Mouse (Mus musculus) forebrain, embryonic 13.5 days (tissue): ENCODE data around the gene Irf2bp2. TPM values are rescaled to one million over a fixed set of nuclear protein-coding genes. Genes with fewer than 3 reads are reported as not detected.

Source experiments
- ATAC-seq: fragments of 200-750 bp; cut with Nextera tagmentation; 2 replicates; pipeline ENCODE4 v1.8.0; 2017
- H3K27ac ChIP-seq: fragments of 300-500 bp; sonication (generic); 2 replicates; pipeline ENCODE4 v1.5.1; 2015; ENCODE audit warnings: inconsistent platforms, mild to moderate bottlenecking, moderate library complexity
- H3K27me3 ChIP-seq: fragments of 300-500 bp; sonication (generic); 2 replicates; pipeline ENCODE4 v1.6.1; 2015; ENCODE audit warnings: mild to moderate bottlenecking, inconsistent platforms
- H3K36me3 ChIP-seq: fragments of 300-500 bp; sonication (generic); 2 replicates; pipeline ENCODE4 v1.6.1; 2015; ENCODE audit warnings: mild to moderate bottlenecking, inconsistent platforms; ENCODE audit not compliant: poor library complexity, severe bottlenecking
- H3K4me1 ChIP-seq: fragments of 300-500 bp; sonication (generic); 2 replicates; pipeline ENCODE4 v1.6.1; 2015; ENCODE audit warnings: inconsistent platforms
- H3K4me2 ChIP-seq: fragments of 300-500 bp; sonication (generic); 2 replicates; pipeline ENCODE4 v1.6.1; 2015; ENCODE audit warnings: inconsistent platforms, mild to moderate bottlenecking, moderate library complexity
- H3K4me3 ChIP-seq: fragments of 300-500 bp; sonication (generic); 2 replicates; pipeline ENCODE4 v1.5.1; 2015; ENCODE audit warnings: mild to moderate bottlenecking, inconsistent platforms
- H3K9ac ChIP-seq: fragments of 300-500 bp; sonication (generic); 2 replicates; pipeline ENCODE4 v1.6.1; 2015; ENCODE audit warnings: mild to moderate bottlenecking, inconsistent platforms
- H3K9me3 ChIP-seq: fragments of 300-500 bp; sonication (generic); replicated peaks from 2 replicates; pipeline ENCODE4 v1.6.1; 2016; ENCODE audit warnings: inconsistent platforms
- WGBS: fragments of 180-500 bp; shearing (Covaris S2); methylation state at CpG from one replicate; pipeline ENCODE4 v1.1.7; 2015; 5-methylcytosine and 5-hydroxymethylcytosine counted together
- polyA plus RNA-seq: library from polyadenylated mRNA; unstranded; fragments of >200 nt; fragmentation: Nextera tagmentation; extraction: Ambion mirVana; gene quantifications from 2 replicates; pipeline ENCODE4 v1.2.1, GENCODE M21; 2015

Irf2bp2 gene
- 8.1 and 8.3 TPM in 2 replicates for polyA plus RNA-seq

DNA sequence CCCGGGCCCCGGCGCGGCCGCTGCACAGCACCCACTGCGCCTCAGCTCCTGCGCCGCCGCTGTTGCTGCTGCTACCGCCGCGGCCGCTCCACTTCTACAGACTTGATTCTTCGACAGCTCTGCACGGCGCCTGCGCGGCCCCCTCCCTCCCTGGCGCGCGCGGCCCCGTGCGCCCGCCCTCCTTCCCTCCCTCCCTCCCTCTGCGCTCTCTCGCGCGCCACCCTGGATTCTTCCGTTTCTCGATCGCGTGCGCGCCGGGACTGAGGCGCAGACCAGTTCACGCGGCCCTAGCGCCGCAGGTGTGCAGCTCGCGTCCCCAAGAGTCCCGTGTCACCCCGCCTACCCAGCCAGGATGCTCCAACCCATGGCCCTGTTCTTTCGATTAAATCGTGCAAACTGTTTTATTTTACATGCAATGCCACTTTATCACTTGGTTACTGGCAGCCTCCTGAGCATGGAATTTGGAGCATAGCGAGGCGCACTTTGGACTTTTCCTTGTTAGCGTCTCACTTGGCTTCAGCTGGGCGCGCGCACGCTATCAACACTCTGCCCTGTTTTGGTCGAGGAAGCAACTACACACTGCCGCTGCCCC is at the start of gene Irf2bp2:
Gene Irf2bp2 (minus strand): TSS at position 98 of the 592 bp plus-strand sequence.
- peak; percentile 70 for ATAC-seq
- WGBS: under 1% methylated on average over 42 of the region's 56 CpGs

DNA sequence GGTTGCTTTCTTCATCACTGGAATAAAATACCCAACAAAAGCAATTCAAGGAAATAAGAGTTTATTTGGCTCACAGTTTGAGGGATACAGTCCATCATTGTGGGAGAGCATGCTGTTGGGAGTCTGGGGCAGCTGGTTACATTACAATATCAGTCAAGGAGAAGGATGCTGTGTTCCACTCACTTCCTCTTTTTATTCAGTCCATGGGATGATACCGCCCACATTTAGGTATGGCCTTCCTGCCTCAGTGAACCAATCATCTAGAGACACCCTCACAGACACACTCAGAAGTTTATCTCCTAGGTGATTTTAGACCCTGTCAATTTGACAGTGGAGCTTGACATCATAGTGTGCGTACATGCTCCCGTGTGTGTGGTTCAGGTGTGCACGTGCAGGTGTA is 48.9 kb upstream of the Irf2bp2 start:
- WGBS: 95% methylated on average over 4 of the region's 4 CpGs
- no peak overlapping the region for H3K27ac ChIP-seq

More for the DNA sequence above, at the start of gene Irf2bp2:
- Histone ChIP-seq H3K27ac (peak within 1 kb of the TSS; percentile 99), H3K9me3 (no peaks in the 10 kb centered on the region), H3K9ac (peak within 1 kb of the TSS; percentile 100), H3K36me3 (peaks cover 10% of the 10 kb centered on the region), H3K4me1 (peaks cover 61% of the 10 kb centered on the region), H3K27me3 (no peaks in the 10 kb centered on the region), H3K4me2 (peak within 1 kb of the TSS; percentile 100), H3K4me3 (peak within 1 kb of the TSS; percentile 73)

DNA sequence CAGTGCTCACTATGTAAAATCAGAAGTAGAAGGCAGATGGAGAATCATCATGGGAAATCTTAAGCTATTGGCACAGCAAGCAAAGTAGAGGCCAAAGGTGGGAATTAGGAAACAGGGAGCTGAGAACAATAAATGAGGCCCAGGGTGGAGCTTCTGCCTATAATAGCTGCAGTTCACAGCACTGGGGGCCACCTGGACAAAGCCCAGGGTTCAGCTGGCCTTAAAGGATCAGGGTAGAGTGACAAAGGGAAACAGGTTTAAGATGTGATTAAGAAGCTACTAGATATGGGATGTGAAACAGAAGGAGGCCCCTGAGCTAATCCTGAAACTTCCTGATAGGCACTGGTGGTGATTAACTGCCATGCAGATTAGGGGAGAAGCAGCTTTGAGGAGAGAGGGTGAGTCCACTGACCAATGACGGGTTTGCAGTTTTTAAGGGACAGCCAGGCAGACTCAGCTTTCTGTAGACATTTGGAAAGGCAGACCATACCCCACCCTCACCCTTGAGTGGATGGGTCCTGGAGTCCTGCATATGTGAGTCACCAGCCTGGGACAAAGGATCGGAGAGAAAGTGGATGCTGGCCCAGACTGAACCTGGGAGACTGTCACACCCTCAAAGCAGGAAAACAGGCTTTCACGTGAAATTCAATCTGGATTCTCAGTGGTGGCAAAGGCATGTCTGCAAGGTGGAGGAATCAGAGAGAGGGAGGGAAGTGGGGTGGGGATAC is 47.9 kb upstream of the Irf2bp2 start:
- H3K36me3 ChIP-seq: no peaks in the 10 kb centered on the region
- ATAC-seq: no peak
- H3K4me3 ChIP-seq: no peak overlapping the region
- no peaks in the 10 kb centered on the region for H3K27me3 ChIP-seq
- no peak overlapping the region for H3K9ac ChIP-seq
- H3K4me1 ChIP-seq: no peaks in the 10 kb centered on the region
- no peak overlapping the region for H3K4me2 ChIP-seq
- H3K27ac ChIP-seq: no peak overlapping the region
- H3K9me3 ChIP-seq: 0 out of 2 replicates have a peak, but pooled peaks cover 3% of the 10 kb centered on the region
- 71% methylated on average over 3 of the region's 3 CpGs for WGBS

More for the DNA sequence above, 48.9 kb upstream of the Irf2bp2 start:
- no peak overlapping the region for H3K9ac ChIP-seq
- 0 out of 2 replicates have a peak, but pooled peaks cover 3% of the 10 kb centered on the region for H3K9me3 ChIP-seq
- H3K36me3 ChIP-seq: no peaks in the 10 kb centered on the region
- no peak overlapping the region for H3K4me3 ChIP-seq
- no peaks in the 10 kb centered on the region for H3K27me3 ChIP-seq
- no peak overlapping the region for H3K4me2 ChIP-seq
- no peak for ATAC-seq
- H3K4me1 ChIP-seq: no peaks in the 10 kb centered on the region

DNA sequence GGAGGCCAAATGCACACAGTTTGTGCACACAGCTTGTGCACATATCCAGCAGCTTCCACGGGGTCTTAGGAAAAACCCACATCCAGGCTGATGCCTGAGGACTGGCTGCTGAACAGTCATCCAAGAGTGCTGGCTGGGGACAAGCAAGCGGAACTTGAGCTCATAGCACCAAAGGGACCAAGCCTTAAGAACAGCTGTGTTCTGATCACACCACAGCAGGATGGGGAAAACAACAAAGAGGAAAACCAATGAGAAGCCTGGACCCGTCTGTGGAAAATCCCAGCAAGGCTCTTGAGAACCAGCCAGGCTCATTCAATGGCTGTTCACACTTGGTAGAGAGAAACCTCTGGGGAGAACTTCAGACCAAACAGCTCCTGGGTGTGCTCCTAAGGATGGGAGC is 45.4 kb upstream of the Irf2bp2 start:
- 0 out of 2 replicates have a peak, but pooled peaks cover 3% of the 10 kb centered on the region for H3K9me3 ChIP-seq
- no peaks in the 10 kb centered on the region for H3K36me3 ChIP-seq
- H3K27me3 ChIP-seq: no peaks in the 10 kb centered on the region
- H3K4me1 ChIP-seq: no peaks in the 10 kb centered on the region
- 81% methylated on average over 3 of the region's 3 CpGs for WGBS
- no peak overlapping the region for H3K4me3 ChIP-seq
- no peak overlapping the region for H3K9ac ChIP-seq
- no peak overlapping the region for H3K4me2 ChIP-seq
- no peak overlapping the region for H3K27ac ChIP-seq
- no peak for ATAC-seq

DNA sequence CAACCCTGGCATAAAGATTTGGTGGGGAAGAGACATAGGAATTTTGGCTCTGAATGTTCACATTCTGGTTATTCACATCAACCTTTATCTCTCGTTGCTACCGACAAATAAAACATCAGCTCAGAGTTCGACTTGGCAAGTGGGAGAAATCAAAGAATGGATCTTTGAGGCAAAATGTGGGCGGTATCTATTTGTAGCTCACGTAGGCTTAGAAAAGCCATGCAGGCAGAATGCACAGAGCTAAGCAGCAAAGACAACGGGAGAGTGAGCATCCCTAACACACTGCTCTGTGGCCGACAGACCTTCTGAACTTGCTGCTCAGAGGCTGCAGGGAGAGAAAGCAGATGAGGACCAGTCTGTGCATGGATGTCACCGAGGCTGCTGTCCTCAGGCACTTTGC is 44.2 kb upstream of the Irf2bp2 start:
- no peak for ATAC-seq
- H3K27me3 ChIP-seq: no peaks in the 10 kb centered on the region
- H3K36me3 ChIP-seq: no peaks in the 10 kb centered on the region
- no peak overlapping the region for H3K9ac ChIP-seq
- H3K9me3 ChIP-seq: 0 out of 2 replicates have a peak, but pooled peaks cover 3% of the 10 kb centered on the region
- H3K27ac ChIP-seq: no peak overlapping the region
- no peak overlapping the region for H3K4me2 ChIP-seq
- WGBS: 75% methylated on average over 8 of the region's 8 CpGs
- H3K4me1 ChIP-seq: no peaks in the 10 kb centered on the region
- no peak overlapping the region for H3K4me3 ChIP-seq

DNA sequence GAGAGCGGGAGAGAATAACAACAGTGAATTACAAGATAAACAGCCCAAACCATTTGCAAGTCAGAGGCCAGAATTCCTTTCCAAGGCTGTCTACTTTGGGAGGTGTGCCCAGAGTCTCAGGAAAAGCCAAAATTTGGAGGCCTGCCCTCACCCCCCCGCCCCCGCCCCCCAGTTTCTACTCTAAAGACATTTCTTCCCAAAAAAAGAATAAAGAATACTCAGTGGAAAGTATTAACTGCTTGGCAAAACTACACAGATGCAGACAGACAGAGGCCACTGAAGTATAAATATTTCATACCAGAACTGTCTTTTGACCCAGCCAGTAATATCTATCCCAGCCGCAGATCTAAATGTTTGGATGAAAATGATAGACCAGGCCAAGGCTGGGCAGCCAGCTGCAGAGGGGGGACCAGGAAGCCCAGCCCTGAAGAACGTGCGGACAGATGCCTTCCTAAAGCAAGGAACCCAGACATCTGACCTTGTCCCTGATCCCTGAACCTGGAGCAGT is 40.8 kb upstream of the Irf2bp2 start:
- Histone ChIP-seq H3K9ac (no peak overlapping the region), H3K4me3 (no peak overlapping the region), H3K9me3 (peaks cover 19% of the 10 kb centered on the region), H3K4me2 (no peak overlapping the region), H3K27ac (no peak overlapping the region), H3K4me1 (no peaks in the 10 kb centered on the region), H3K36me3 (no peaks in the 10 kb centered on the region), H3K27me3 (no peaks in the 10 kb centered on the region)
- no peak for ATAC-seq
- WGBS: 75% methylated on average over 6 of the region's 6 CpGs

DNA sequence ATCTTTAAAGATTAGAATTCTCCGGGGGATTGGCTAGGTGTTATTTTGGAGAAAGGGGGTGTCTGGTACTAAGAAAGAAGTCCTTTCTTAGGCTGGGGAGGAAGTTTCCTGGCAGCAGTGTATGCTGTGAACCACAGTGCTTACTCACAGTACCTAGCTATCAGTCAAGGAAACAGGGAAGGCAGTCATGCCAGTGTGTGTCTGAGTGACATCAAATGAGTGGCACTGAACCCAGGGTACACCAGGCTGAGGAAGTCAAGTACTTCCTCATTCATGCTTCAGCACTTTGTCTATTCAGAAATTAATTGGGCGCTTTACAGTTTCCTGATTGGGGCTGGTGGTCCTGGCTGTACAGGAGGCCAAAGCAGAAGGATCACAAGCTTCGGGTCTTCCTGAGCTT is 34.8 kb upstream of the Irf2bp2 start:
- WGBS: 96% methylated on average over 3 of the region's 3 CpGs
- Histone ChIP-seq H3K9ac (no peak overlapping the region), H3K4me1 (no peaks in the 10 kb centered on the region), H3K4me2 (no peak overlapping the region), H3K27ac (no peak overlapping the region), H3K9me3 (peaks cover 22% of the 10 kb centered on the region), H3K36me3 (no peaks in the 10 kb centered on the region), H3K27me3 (no peaks in the 10 kb centered on the region), H3K4me3 (no peak overlapping the region)
- ATAC-seq: no peak

DNA sequence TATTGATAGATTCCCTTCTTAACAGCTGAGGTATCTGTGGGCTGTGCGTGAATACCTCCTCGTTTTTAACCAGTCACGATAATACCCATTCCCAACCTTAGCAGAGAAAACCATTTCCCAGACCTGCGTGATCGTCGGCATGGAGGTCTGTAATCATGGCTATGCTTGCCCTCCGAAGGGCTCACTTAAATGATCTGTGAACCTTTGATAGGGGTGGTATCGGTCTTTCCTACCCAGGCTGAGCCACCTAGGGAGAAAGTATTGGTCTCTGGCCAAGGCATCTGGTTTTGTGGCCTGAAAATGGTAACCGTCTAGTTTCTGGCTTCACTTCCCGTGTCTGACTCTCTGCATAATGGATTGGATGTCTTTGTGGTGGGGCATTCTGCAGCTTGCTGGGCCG is 32.6 kb upstream of the Irf2bp2 start:
- ATAC-seq: no peak
- Histone ChIP-seq H3K4me3 (no peak overlapping the region), H3K4me2 (no peak overlapping the region), H3K36me3 (no peaks in the 10 kb centered on the region), H3K9ac (no peak overlapping the region), H3K9me3 (peaks cover 19% of the 10 kb centered on the region), H3K27ac (no peak overlapping the region), H3K27me3 (no peaks in the 10 kb centered on the region), H3K4me1 (no peaks in the 10 kb centered on the region)
- 91% methylated on average over 11 of the region's 11 CpGs for WGBS

DNA sequence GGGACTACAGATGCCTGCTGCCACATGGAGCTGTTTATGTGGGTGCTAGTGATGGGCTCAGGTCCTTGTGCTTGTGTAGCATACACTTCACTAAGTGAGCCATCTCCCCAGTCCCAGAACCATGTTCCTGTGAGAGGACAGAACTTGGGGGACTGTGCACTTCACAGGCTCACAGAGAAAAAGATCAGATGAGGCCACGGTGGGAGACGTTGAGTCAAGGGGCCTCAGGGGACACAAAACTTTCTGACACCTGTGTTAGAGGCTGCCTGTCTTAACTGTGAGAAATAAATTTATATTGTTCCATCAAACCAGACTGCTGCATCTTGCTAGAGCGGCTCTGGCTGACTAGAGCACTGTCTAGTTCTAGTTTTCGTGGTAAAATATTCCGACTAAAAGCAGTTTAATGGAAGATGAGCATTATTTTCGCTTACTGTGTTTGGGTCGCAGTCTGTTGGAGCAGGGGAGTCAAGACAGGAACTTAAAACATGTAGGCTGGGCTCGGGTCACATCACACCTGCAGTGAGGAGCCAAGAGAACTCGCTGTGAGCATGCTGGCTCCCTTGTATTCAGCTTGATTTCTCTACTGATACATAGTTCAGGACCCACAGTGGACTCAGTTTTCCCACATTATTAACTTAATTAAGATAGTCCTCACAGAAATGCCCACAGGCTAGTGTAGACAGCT is 28.5 kb upstream of the Irf2bp2 start:
- Histone ChIP-seq H3K4me3 (no peak overlapping the region), H3K36me3 (no peaks in the 10 kb centered on the region), H3K27me3 (no peaks in the 10 kb centered on the region), H3K4me1 (no peaks in the 10 kb centered on the region), H3K9ac (no peak overlapping the region), H3K9me3 (no peaks in the 10 kb centered on the region), H3K27ac (no peak overlapping the region), H3K4me2 (no peak overlapping the region)
- ATAC-seq: no peak
- 90% methylated on average over 9 of the region's 9 CpGs for WGBS

DNA sequence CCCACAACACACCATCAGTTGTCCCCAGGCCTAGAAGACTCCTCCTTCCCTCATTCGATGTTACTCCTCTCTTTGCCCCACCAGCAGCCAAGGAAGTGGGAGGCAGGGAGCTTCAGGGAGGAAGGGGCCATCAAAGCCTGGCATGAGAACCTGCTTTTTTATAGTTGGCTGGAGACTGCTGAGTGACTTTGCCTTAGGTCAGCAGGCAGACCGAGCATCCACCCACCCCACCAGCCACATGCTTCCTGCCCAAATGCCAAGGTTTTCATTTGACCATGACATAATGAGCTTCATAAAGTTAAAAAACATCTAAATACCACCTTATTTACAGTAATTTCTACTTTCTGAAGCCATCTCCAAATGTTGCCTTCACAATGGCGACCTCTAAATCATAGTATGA is 26.9 kb upstream of the Irf2bp2 start:
- no peak overlapping the region for H3K4me3 ChIP-seq
- no peak for ATAC-seq
- no peaks in the 10 kb centered on the region for H3K4me1 ChIP-seq
- no peaks in the 10 kb centered on the region for H3K36me3 ChIP-seq
- no peak overlapping the region for H3K9ac ChIP-seq
- 80% methylated on average over 3 of the region's 3 CpGs for WGBS
- H3K27ac ChIP-seq: no peak overlapping the region
- H3K9me3 ChIP-seq: no peaks in the 10 kb centered on the region
- no peak overlapping the region for H3K4me2 ChIP-seq
- no peaks in the 10 kb centered on the region for H3K27me3 ChIP-seq

DNA sequence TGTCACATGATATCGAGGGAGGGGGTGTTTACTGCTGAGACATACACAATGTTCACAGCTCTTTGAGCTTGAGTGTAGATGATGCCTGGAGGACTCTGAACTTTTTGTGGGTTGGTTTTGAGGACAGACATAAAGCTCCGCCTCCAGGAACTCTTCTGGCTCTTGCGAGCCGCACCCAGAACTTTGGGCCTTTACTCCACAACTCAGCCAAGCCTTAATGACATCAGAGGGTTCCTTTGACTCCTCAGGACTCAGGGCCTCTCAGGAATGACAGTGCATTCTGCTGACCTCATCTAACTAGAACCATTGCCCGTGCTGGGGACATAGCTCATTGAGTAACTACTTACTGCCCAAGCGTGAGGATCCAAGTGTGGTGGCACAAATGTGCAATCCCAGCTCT is 25.7 kb upstream of the Irf2bp2 start:
- ATAC-seq: no peak
- Histone ChIP-seq H3K36me3 (no peaks in the 10 kb centered on the region), H3K4me1 (no peaks in the 10 kb centered on the region), H3K27ac (no peak overlapping the region), H3K4me2 (no peak overlapping the region), H3K27me3 (no peaks in the 10 kb centered on the region), H3K9ac (no peak overlapping the region), H3K9me3 (no peaks in the 10 kb centered on the region), H3K4me3 (no peak overlapping the region)
- WGBS: 92% methylated on average over 6 of the region's 6 CpGs

DNA sequence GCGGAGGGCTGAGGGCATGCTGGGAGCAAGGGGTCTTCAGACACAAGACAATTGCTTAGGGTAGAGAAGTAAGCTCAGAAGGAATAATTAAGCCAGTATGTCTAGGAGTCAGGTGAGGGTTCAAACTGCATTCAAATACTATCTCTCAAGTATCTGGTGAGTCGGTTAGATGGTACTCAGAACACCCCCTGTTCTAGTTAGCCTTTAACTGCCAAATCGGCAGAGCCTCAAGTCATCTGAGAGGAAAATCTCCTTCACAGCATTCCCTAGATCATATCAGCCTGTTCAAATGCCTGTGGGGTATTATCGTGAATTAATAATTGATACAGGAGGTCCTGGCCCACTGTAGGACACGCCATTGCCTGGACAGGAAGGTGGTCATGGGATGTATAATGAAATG is 23.9 kb upstream of the Irf2bp2 start:
- Histone ChIP-seq H3K27ac (no peak overlapping the region), H3K4me1 (no peaks in the 10 kb centered on the region), H3K9me3 (no peaks in the 10 kb centered on the region), H3K4me3 (no peak overlapping the region), H3K4me2 (no peak overlapping the region), H3K9ac (no peak overlapping the region), H3K36me3 (no peaks in the 10 kb centered on the region), H3K27me3 (no peaks in the 10 kb centered on the region)
- 94% methylated on average over 5 of the region's 5 CpGs for WGBS
- ATAC-seq: no peak
